Mouse (Mus musculus) stomach, postnatal 0 days (tissue): ENCODE data around the gene Plppr3. TPM values are rescaled to one million over a fixed set of nuclear protein-coding genes. Genes with fewer than 3 reads are reported as not detected.

Experiments used
- ATAC-seq: fragments of 200-750 bp; cut with Nextera tagmentation; 2 replicates; pipeline ENCODE4 v1.8.0; 2017; ENCODE audit not compliant: low FRiP score, low TSS enrichment
- DNase-seq: peaks from one replicate; pipeline ENCODE4 v3.0.0-alpha.2; 2016; ENCODE audit warnings: low spot score
- H3K27ac ChIP-seq: fragments of 300-500 bp; sonication (generic); replicated peaks from 2 replicates; pipeline ENCODE4 v1.5.1; 2014; ENCODE audit warnings: mild to moderate bottlenecking, control low read depth
- H3K27me3 ChIP-seq: fragments of 300-500 bp; sonication (generic); 2 replicates; pipeline ENCODE4 v1.6.1; 2014; ENCODE audit warnings: low read length; ENCODE audit not compliant: control insufficient read depth, insufficient read depth
- H3K36me3 ChIP-seq: fragments of 300-500 bp; sonication (generic); 2 replicates; pipeline ENCODE4 v1.6.1; 2014; ENCODE audit warnings: low read length, mixed read lengths; ENCODE audit not compliant: control insufficient read depth, insufficient read depth
- H3K4me1 ChIP-seq: fragments of 300-500 bp; sonication (generic); replicated peaks from 2 replicates; pipeline ENCODE4 v1.6.1; 2014; ENCODE audit warnings: antibody characterized with exemption; ENCODE audit not compliant: control insufficient read depth, insufficient read depth
- H3K4me2 ChIP-seq: fragments of 300-500 bp; sonication (generic); replicated peaks from 2 replicates; pipeline ENCODE4 v1.6.1; 2014; ENCODE audit warnings: low read depth, mild to moderate bottlenecking, control low read depth, moderate library complexity
- H3K4me3 ChIP-seq: fragments of 300-500 bp; sonication (generic); 2 replicates; pipeline ENCODE4 v1.5.1; 2014; ENCODE audit warnings: low read depth, low read length, control low read depth
- H3K9ac ChIP-seq: fragments of 300-500 bp; sonication (generic); 2 replicates; pipeline ENCODE4 v1.6.1; 2014; ENCODE audit warnings: mild to moderate bottlenecking, low read length, control low read depth, mixed read lengths
- H3K9me3 ChIP-seq: fragments of 300-500 bp; sonication (generic); 2 replicates; pipeline ENCODE4 v1.6.1; 2016; ENCODE audit warnings: low read length; ENCODE audit not compliant: control insufficient read depth
- CTCF ChIP-seq: IDR thresholded peaks from 2 replicates; pipeline ENCODE4 v1.5.1; 2016; ENCODE audit warnings: antibody characterized with exemption, low read depth, mild to moderate bottlenecking, moderate library complexity
- EP300 ChIP-seq: optimal IDR thresholded peaks from 2 replicates; pipeline ENCODE3; 2016; ENCODE audit warnings: antibody characterized with exemption
- WGBS: fragments of 180-500 bp; shearing (Covaris S2); extraction: QIAGEN DNeasy Blood & Tissue Kit; methylation state at CpG from one replicate; pipeline ENCODE4 v1.1.7; 2014; 5-methylcytosine and 5-hydroxymethylcytosine counted together
- polyA plus RNA-seq: library from polyadenylated mRNA; unstranded; fragments of >200 nt; fragmentation: Nextera tagmentation; extraction: Ambion mirVana; gene quantifications from 2 replicates; pipeline ENCODE4 v1.2.1, GENCODE M21; 2015

Plppr3 gene
- polyA plus RNA-seq, 1 experiment from 2014 or later: 5.5 TPM

DNA sequence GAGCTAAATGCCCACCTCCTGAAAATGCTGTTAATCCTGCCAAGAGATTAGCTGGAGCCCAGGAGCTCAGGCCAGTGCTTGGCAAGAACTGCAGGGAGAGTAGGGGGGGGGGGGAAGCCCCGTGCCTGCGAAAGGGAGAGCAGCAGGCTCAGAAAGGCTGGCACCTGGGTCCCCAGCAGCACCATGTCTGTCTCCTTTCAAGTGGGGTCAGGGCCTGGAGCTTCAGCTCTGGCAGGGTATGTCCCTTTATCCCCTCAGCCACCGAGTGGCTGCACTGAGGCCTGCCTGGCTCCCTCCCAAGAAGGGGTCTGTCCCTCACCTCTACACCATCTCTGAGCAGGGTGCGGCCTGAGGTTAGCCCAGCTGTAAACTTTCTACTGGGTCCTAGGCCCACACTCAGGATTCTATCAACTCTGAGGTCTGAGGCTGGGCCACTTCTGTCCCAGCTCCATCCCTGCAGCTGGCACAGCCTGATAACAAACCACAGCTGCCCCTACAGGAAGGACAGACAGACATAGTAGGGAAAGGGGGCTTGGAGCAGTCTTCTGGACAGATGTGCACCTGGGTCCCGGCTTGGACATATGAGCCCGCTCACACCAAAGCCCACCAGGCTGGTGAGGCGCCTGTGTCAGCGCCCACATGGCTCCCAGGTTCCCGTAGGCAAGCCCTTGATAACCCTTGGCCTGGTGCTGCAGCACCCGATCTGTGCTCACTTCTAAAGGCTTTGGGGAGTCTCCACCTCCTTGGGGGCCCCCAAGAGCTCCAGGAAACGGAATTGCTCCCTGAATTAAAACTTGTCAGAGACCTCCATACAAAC is 39.9 kb upstream of the Plppr3 start:
- H3K27me3 ChIP-seq: no peaks in the 10 kb centered on the region
- H3K36me3 ChIP-seq: peaks cover 9% of the 10 kb centered on the region
- H3K9ac ChIP-seq: peak overlapping the region; percentile 38; the same call in 1 of the 2 replicates
- peak overlapping the region; percentile 89 for H3K27ac ChIP-seq
- peak overlapping the region; percentile 88 for H3K4me2 ChIP-seq
- peaks cover 3% of the 10 kb centered on the region; the same call in 1 of the 2 replicates for H3K4me1 ChIP-seq
- WGBS: 62% methylated on average over 10 of the region's 11 CpGs
- TF ChIP-seq EP300 (no peak), CTCF (no peak)
- no peaks in the 10 kb centered on the region for H3K9me3 ChIP-seq
- ATAC-seq (no peak), DNase-seq (peak; percentile 50)
- H3K4me3 ChIP-seq: peak overlapping the region; percentile 8; the same call in 1 of the 2 replicates

DNA sequence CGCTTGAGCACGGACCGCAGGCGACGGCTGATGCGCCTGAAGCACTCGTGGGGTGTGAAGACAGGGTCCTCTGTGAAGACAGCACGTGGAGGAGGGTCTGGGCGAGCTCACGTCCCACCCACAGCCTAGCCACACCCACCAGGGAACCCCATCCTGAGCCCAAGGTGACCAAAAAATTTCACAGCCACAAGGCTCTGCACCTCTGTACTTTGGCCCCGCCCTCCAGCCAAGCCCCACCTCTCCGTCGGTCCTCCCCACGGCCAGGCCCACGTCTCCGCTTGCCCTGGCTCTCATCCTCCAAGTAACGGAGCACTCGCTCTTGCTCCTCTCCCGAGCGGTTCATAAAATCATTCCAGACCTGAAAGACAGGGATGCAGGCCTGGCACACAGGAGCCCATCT is 38.0 kb upstream of the Plppr3 start:
- no peaks in the 10 kb centered on the region for H3K9me3 ChIP-seq
- no peak overlapping the region for H3K27ac ChIP-seq
- peaks cover 9% of the 10 kb centered on the region for H3K36me3 ChIP-seq
- no peak overlapping the region for H3K4me3 ChIP-seq
- no peak for DNase-seq
- H3K4me2 ChIP-seq: no peak overlapping the region
- no peaks in the 10 kb centered on the region for H3K4me1 ChIP-seq
- TF ChIP-seq EP300 (no peak), CTCF (no peak)
- ATAC-seq: no peak
- no peaks in the 10 kb centered on the region for H3K27me3 ChIP-seq
- no peak overlapping the region for H3K9ac ChIP-seq
- 68% methylated on average over 20 of the region's 20 CpGs for WGBS

DNA sequence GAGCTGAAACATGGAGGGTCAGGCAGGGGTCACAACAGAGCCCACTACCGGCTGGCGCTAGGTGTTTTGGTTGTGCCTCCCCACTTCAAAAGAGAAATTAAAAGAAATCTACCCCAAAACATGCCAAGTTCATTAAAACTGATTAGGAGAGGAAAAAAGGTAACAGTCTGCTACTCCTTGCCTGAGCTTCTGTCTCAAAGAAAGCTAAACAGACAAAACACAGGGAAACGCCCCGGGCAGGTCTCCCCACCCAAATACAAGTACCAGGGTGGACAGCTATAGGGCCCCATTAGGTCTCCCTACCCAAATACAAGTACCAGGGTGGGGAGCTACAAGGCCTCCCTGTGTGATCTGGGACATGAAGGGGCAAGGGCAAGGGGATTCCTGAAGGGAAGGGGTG is 36.1 kb upstream of the Plppr3 start, which contains the start of gene Gm26602:
Gm26602 (plus strand) TSS at position 301 of the 400 bp plus-strand sequence.
- no peak within 1 kb of the TSS for H3K4me2 ChIP-seq
- whole genome bisulfite sequencing: 88% methylated on average over 4 of the region's 4 CpGs
- no peaks in the 10 kb centered on the region for H3K4me1 ChIP-seq
- peaks cover 20% of the 10 kb centered on the region for H3K36me3 ChIP-seq
- TF ChIP-seq EP300 (no peak), CTCF (no peak)
- peak within 1 kb of the TSS; percentile 78; the same call in 1 of the 2 replicates for H3K27ac ChIP-seq
- H3K9me3 ChIP-seq: no peaks in the 10 kb centered on the region
- H3K27me3 ChIP-seq: no peaks in the 10 kb centered on the region
- DNase-seq (no peak), ATAC-seq (no peak)
- H3K9ac ChIP-seq: no peak within 1 kb of the TSS
- no peak within 1 kb of the TSS for H3K4me3 ChIP-seq

DNA sequence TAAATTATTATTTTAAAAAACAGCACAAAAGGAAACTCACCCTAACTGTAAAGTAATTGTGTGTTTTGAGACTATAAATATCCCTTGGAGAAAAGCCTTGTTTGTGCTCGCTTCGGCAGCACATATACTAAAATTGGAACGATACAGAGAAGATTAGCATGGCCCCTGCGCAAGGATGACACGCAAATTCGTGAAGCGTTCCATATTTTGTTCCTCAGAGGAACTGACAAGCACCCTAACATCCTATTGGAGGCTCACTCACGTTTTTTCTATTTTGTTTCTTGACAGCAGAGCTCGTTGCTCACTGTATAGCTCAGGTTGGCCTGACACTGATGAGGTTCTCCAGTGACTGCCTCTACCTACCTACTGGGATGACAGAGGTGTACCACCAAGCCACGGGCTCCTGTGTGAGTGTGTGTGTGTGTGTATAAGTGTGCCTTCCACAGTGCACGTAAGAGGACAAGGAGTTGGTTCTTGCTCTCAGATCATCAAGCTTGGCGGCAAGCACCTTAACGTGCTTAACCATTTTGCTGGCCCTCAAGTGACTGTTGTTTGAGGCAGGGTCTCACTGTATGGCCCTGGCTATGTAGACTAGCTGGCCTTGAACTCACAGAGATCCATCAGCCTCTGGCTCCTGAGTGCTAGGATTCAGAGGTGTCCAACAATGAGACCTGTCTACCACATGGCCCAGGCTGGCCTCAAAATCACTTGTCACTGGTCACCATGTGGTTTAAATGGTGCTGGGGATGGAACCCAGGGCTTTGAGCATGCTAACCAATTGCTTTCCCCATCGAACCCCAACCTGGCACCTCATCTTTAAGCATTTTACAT is 34.9 kb upstream of the Plppr3 start:
- Histone ChIP-seq H3K36me3 (peaks cover 29% of the 10 kb centered on the region), H3K9ac (peak overlapping the region; percentile 36; the same call in 1 of the 2 replicates)
- ATAC-seq: no peak

DNA sequence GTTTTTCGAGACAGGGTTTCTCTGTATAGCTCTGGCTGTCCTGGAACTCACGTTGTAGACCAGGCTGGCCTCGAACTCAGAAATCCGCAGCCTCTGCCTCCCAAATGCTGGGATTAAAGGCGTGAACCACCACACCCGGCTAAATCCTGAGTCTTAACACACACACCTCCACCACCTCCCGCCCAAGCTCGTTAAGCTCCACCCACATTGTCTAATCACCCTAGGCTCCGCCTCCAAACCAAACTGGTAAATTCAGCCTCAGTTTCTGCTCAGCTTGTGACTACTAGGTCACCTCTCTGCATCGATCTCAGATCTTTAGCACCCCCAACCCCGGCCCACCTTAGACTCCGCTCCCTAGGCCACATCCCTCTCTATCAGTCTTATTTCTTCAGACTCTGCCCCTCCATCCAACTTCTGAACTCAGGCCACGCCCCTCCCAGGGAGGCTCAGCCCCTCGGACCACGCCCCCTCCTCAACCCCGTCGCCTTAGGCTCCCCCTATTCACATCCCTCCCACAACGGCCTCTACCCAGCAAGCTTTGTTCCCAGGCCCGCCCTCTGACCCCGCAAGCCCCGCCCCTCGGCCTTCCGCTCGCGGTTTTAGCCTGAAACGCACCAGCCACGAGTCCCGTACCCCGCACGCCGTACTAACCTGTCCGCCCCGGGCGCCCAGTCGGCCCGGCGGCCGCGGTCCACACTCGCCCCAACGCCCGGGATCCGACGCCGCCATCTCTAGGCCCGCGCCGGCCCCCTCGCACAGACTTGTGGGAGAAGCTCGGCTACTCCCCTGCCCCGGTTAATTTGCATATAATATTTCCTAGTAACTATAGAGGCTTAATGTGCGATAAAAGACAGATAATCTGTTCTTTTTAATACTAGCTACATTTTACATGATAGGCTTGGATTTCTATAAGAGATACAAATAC is 34.0 kb upstream of the Plppr3 start, which contains the start of gene Med16:
Med16 (minus strand) TSS at position 757 of the 925 bp plus-strand sequence.
- Histone ChIP-seq H3K4me2 (peak within 1 kb of the TSS; percentile 45), H3K4me3 (peak within 1 kb of the TSS; percentile 76), H3K27ac (peak within 1 kb of the TSS; percentile 97), H3K4me1 (no peaks in the 10 kb centered on the region), H3K9me3 (no peaks in the 10 kb centered on the region), H3K9ac (peak within 1 kb of the TSS; percentile 94), H3K27me3 (no peaks in the 10 kb centered on the region), H3K36me3 (peaks cover 29% of the 10 kb centered on the region)
- DNase-seq: peak; percentile 97
- TF ChIP-seq CTCF (no peak), EP300 (no peak)
- WGBS: under 1% methylated on average over 52 of the region's 52 CpGs
- peak; percentile 95 for ATAC-seq

More for the DNA sequence above, 34.9 kb upstream of the Plppr3 start:
- no peak overlapping the region; the same call in 1 of the 2 replicates for H3K4me3 ChIP-seq
- H3K4me2 ChIP-seq: peak overlapping the region; percentile 31; the same call in 1 of the 2 replicates
- TF ChIP-seq EP300 (peak; percentile 56), CTCF (no peak)
- 23% methylated on average over 14 of the region's 14 CpGs for WGBS
- no peak for DNase-seq
- no peaks in the 10 kb centered on the region for H3K27me3 ChIP-seq
- H3K27ac ChIP-seq: peak overlapping the region; percentile 78
- H3K9me3 ChIP-seq: no peaks in the 10 kb centered on the region
- H3K4me1 ChIP-seq: no peaks in the 10 kb centered on the region
